Mouse (Mus musculus): ENCODE data around the gene Cbx1. TPM values are rescaled to one million over a fixed set of nuclear protein-coding genes. Genes with fewer than 3 reads are reported as not detected.
"Not testable (repeated sequence)": the region's sequence is repeated elsewhere in the genome, so short reads cannot be mapped to it uniquely, and the experiment has no call there.

The Cbx1 gene
- polyA plus RNA-seq, 1 experiment from 2014 or later: 57.7 TPM

DNA sequence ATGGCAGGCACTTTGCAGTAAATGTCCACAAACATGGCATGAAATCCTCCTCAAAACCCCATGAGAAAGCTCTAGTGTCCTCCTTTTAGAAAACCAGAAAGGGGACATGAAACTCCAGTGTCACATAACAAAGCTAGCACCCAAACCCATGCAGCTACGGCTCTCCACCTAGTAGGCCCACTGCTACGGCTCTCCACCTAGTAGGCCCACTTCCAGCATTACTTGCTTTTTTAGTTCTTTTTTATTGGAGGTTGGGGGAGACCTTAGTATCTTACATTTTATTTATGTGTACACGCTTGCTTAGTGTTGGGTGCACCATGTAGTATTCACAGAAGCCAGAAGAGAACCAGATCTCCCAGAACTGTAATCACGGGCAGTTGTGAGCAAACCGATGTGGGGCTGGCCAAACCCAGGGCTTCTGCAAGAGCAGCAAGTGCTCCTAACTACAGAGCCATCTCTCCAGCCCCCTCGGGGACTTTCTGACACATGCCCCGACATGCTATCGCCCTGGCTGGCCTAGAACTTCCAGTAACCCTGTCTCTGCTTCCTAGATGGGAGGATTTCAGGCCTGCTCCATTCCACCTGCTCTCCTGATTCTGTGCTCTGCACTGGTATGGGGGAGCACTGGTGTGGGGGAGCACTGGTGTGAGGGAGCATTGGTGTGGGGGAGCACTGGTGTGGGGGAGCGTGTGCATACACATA, 17.5 kb upstream of the Cbx1 start:
- no peak overlapping the region for H3K4me3 ChIP-seq (replicated peaks; ENCODE audit: low read length)
- no peak overlapping the region for H3K9ac ChIP-seq
- H3K27ac ChIP-seq: no peak overlapping the region
- no peaks in the 10 kb centered on the region for H3K9me3 ChIP-seq (ENCODE audit: control insufficient read depth, low read length)
- WGBS: 96% methylated on average over 9 of the region's 9 CpGs
- H3K36me3 ChIP-seq (replicated peaks; ENCODE audit: control insufficient read depth, insufficient read depth): peaks cover 62% of the 10 kb centered on the region
- H3K4me2 ChIP-seq (replicated peaks): no peak overlapping the region
- H3K27me3 ChIP-seq (ENCODE audit: control insufficient read depth, insufficient read depth, low read length): no peaks in the 10 kb centered on the region
- ATAC-seq (ENCODE audit: low FRiP score): no peak
- H3K4me1 ChIP-seq (replicated peaks; ENCODE audit: control insufficient read depth, insufficient read depth, low read length): peaks cover 43% of the 10 kb centered on the region
- no peak for DNase-seq (ENCODE audit: low spot score)

GRCm38 (mm10) chr11:96772413-96772812, 16.5 kb upstream of the Cbx1 start:
- H3K27me3 ChIP-seq (ENCODE audit: control insufficient read depth, insufficient read depth, low read length): no peaks in the 10 kb centered on the region
- 96% methylated on average over 9 of the region's 9 CpGs for WGBS
- H3K4me3 ChIP-seq (replicated peaks; ENCODE audit: low read length): no peak overlapping the region
- no peaks in the 10 kb centered on the region for H3K9me3 ChIP-seq (ENCODE audit: control insufficient read depth, low read length)
- H3K27ac ChIP-seq: no peak overlapping the region
- DNase-seq (ENCODE audit: low spot score): no peak
- no peak overlapping the region for H3K9ac ChIP-seq
- ATAC-seq (ENCODE audit: low FRiP score): no peak
- peaks cover 40% of the 10 kb centered on the region for H3K4me1 ChIP-seq (replicated peaks; ENCODE audit: control insufficient read depth, insufficient read depth, low read length)
- no peak overlapping the region for H3K4me2 ChIP-seq (replicated peaks)
- H3K36me3 ChIP-seq (replicated peaks; ENCODE audit: control insufficient read depth, insufficient read depth): peaks cover 62% of the 10 kb centered on the region

DNA sequence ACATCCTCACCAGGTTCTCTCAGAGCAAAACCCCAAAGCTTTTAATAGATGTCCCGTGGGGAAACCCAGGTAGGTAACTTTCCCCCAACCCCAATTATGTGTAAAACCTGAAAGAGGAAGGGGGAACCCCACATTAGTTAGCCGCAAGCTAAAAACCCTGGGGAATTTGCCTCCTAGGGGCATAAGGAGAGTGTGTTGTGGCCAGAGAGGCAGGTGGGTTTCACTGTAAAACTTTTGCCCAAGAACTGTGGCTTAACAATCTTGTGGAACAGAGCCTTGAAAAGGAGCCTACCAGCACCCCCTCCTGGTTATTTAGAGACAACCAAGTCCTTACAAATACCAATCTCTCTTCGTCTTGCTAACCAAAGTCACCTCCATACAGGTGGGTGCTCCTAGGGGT, 14.4 kb upstream of the Cbx1 start:
- Histone ChIP-seq H3K27ac (peak overlapping the region; percentile 87), H3K4me1 (replicated peaks; ENCODE audit: control insufficient read depth, insufficient read depth, low read length) (peaks cover 24% of the 10 kb centered on the region), H3K9ac (peak overlapping the region; percentile 40; the same call in 1 of the 2 replicates), H3K27me3 (ENCODE audit: control insufficient read depth, insufficient read depth, low read length) (no peaks in the 10 kb centered on the region), H3K4me3 (replicated peaks; ENCODE audit: low read length) (peak overlapping the region; percentile 67; the same call in 1 of the 2 replicates), H3K4me2 (replicated peaks) (peak overlapping the region; percentile 88), H3K36me3 (replicated peaks; ENCODE audit: control insufficient read depth, insufficient read depth) (peaks cover 41% of the 10 kb centered on the region), H3K9me3 (ENCODE audit: control insufficient read depth, low read length) (no peaks in the 10 kb centered on the region)
- DNase-seq (ENCODE audit: low spot score): peak; percentile 49
- ATAC-seq (ENCODE audit: low FRiP score): no peak
- WGBS: 81% methylated on average over 3 of the region's 3 CpGs

DNA sequence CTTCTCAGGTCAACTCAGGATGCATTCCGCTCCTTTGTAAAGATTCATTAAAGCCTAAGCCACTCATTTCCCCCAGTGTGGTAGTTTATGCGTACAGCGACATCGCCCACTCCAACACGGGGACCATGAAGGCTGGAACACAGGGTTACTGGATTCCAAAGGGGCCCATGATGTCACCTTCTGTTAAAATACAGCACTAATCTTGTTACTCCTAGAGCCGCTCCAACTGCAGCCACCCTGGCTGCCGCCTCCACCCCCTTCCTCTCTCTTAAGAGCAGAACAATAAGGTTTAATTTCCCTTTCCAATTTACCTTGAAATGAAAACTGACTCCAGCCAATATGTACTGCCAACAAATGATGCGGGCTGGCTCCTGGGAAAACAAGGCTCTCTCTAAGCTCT, 13.9 kb upstream of the Cbx1 start:
- peak overlapping the region; percentile 40; the same call in 1 of the 2 replicates for H3K9ac ChIP-seq

GRCm38 (mm10) chr11:96775665-96776064, 13.3 kb upstream of the Cbx1 start:
- Histone ChIP-seq H3K9me3 (ENCODE audit: control insufficient read depth, low read length) (no peaks in the 10 kb centered on the region), H3K4me1 (replicated peaks; ENCODE audit: control insufficient read depth, insufficient read depth, low read length) (peaks cover 24% of the 10 kb centered on the region), H3K4me3 (replicated peaks; ENCODE audit: low read length) (peak overlapping the region; percentile 67), H3K9ac (0 out of 2 replicates have a peak overlapping the region, but pooled peaks have one; percentile 40), H3K27ac (peak overlapping the region; percentile 87), H3K36me3 (replicated peaks; ENCODE audit: control insufficient read depth, insufficient read depth) (peaks cover 30% of the 10 kb centered on the region), H3K4me2 (replicated peaks) (peak overlapping the region; percentile 88), H3K27me3 (ENCODE audit: control insufficient read depth, insufficient read depth, low read length) (no peaks in the 10 kb centered on the region)
- 62% methylated on average over 7 of the region's 7 CpGs for WGBS
- no peak for DNase-seq (ENCODE audit: low spot score)
- no peak for ATAC-seq (ENCODE audit: low FRiP score)

More for the DNA sequence above, 13.9 kb upstream of the Cbx1 start:
- Histone ChIP-seq H3K4me1 (replicated peaks; ENCODE audit: control insufficient read depth, insufficient read depth, low read length) (peaks cover 24% of the 10 kb centered on the region), H3K4me3 (replicated peaks; ENCODE audit: low read length) (peak overlapping the region; percentile 67; the same call in 1 of the 2 replicates), H3K9me3 (ENCODE audit: control insufficient read depth, low read length) (no peaks in the 10 kb centered on the region), H3K27ac (peak overlapping the region; percentile 87), H3K4me2 (replicated peaks) (peak overlapping the region; percentile 88), H3K27me3 (ENCODE audit: control insufficient read depth, insufficient read depth, low read length) (no peaks in the 10 kb centered on the region), H3K36me3 (replicated peaks; ENCODE audit: control insufficient read depth, insufficient read depth) (peaks cover 36% of the 10 kb centered on the region)
- WGBS: 74% methylated on average over 8 of the region's 8 CpGs
- DNase-seq (ENCODE audit: low spot score): no peak
- ATAC-seq (ENCODE audit: low FRiP score): no peak

DNA sequence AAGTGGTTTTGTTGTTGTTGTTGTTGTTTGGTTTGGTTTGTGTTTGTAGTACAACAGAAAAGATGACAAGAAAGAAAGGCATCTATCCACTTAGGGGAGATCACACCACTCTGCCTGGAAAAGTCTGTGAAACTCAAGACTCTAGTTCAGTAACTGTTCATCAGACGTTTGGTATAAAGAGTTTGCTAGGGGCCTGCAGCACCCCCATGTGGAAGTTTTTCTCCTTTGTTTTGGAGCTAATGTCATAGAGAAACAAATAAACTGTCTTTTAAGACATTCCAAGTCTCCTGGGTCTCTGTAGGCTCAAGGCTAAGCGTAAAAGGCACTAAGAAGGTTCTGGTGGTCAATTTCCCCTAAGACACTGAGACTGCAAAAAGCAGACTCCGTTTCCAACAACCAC, 12.9 kb upstream of the Cbx1 start:
- H3K27me3 ChIP-seq (ENCODE audit: control insufficient read depth, insufficient read depth, low read length): no peaks in the 10 kb centered on the region
- peak overlapping the region; percentile 67 for H3K4me3 ChIP-seq (replicated peaks; ENCODE audit: low read length)
- H3K4me2 ChIP-seq (replicated peaks): peak overlapping the region; percentile 88
- H3K9me3 ChIP-seq (ENCODE audit: control insufficient read depth, low read length): no peaks in the 10 kb centered on the region
- no peak for DNase-seq (ENCODE audit: low spot score)
- peak overlapping the region; percentile 85 for H3K9ac ChIP-seq
- peaks cover 24% of the 10 kb centered on the region for H3K4me1 ChIP-seq (replicated peaks; ENCODE audit: control insufficient read depth, insufficient read depth, low read length)
- no peak for ATAC-seq (ENCODE audit: low FRiP score)
- WGBS: 39% methylated on average over 3 of the region's 3 CpGs
- H3K27ac ChIP-seq: peak overlapping the region; percentile 87
- peaks cover 26% of the 10 kb centered on the region for H3K36me3 ChIP-seq (replicated peaks; ENCODE audit: control insufficient read depth, insufficient read depth)

DNA sequence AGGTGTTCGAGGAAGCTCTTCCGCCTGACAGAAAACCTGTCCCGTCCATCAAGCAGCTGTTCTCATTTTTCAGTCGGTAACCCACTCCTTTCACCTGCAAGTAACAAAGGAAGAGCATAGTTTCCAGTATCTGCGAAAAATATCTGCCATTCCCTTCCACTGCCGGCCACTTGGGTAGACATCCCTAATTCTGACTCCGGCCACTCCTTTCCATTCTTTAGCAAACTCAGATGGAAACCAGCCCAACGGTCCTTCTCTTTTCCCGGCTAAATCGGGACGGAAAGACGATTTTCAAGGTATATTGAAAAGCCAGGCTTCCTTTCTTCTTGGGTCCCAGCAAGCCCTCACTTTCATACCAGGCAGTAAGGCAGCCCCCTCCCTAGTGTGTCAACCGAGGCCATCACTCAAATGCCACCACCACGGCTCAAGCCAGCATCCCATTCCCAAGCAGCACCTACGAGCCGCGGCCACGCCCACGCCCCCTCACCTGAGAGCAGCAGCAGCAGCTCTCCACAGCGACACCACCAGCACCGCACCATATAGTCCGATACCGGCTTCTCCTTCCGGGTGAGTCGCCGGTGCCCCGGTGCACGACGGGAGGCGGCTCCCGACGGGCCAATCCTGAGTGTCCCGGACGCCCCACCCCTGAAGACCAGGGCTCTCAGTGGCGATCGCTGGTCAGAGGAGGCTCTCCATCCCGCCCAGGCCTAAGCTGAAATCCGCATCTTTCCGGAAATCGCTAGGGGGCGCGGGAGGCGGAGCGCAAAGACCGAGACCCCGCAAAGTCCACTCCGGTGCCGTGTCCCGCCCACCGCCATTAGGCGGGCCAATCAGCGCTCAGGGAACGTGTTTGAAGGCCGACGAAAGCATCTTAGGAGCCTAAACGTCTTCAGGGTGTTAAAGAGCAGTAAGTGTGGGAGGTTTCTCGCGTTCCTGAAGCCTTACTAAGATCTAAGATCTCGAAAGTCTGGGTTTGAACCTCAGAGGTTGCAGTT, 11.7 kb upstream of the Cbx1 start, which contains the start of gene Snx11:
Gene Snx11 (minus strand): TSS at position 592 of the 995 bp plus-strand sequence.
- H3K9ac ChIP-seq: peak within 1 kb of the TSS; percentile 85
- peaks cover 24% of the 10 kb centered on the region for H3K4me1 ChIP-seq (replicated peaks; ENCODE audit: control insufficient read depth, insufficient read depth, low read length)
- DNase-seq (ENCODE audit: low spot score) (peak; percentile 97), ATAC-seq (ENCODE audit: low FRiP score) (peak; percentile 99)
- 1% methylated on average over 59 of the region's 59 CpGs for WGBS
- H3K9me3 ChIP-seq (ENCODE audit: control insufficient read depth, low read length): no peaks in the 10 kb centered on the region
- H3K4me2 ChIP-seq (replicated peaks): peak within 1 kb of the TSS; percentile 88
- peak within 1 kb of the TSS; percentile 67 for H3K4me3 ChIP-seq (replicated peaks; ENCODE audit: low read length)
- H3K36me3 ChIP-seq (replicated peaks; ENCODE audit: control insufficient read depth, insufficient read depth): peaks cover 14% of the 10 kb centered on the region
- H3K27me3 ChIP-seq (ENCODE audit: control insufficient read depth, insufficient read depth, low read length): no peaks in the 10 kb centered on the region
- H3K27ac ChIP-seq: peak within 1 kb of the TSS; percentile 87

DNA sequence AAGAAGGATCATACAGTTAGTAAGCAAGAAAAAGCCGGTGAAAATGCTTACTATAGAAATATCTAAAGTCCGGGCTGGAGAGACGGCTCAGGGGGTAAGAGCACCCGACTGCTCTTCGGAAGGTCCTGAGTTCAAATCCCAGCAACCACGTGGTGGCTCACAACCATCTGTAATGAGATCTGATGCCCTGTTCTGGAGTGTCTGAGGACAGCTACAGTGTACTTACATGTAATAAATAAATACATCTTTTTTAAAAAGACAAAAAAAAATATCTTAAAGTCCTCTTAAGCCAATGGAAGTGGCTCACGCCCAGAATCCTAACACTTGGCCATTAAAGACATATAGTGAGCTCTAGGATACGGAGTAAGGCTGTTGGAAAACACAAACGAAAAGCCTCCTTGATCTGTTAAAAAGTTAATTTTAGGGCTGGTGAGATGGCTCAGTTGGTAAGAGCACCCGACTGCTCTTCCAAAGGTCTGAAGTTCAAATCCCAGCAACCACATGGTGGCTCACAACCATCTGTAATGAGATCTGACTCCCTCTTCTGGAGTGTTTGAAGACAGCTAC, 10.8 kb upstream of the Cbx1 start:
- peaks cover 24% of the 10 kb centered on the region for H3K4me1 ChIP-seq (replicated peaks; ENCODE audit: control insufficient read depth, insufficient read depth, low read length)
- peak overlapping the region; percentile 87 for H3K27ac ChIP-seq
- not testable (repeated sequence) for H3K36me3 ChIP-seq (replicated peaks; ENCODE audit: control insufficient read depth, insufficient read depth); DNase-seq (ENCODE audit: low spot score); ATAC-seq (ENCODE audit: low FRiP score); H3K27me3 ChIP-seq (ENCODE audit: control insufficient read depth, insufficient read depth, low read length); H3K9me3 ChIP-seq (ENCODE audit: control insufficient read depth, low read length)
- peak overlapping the region; percentile 85; the same call in 1 of the 2 replicates for H3K9ac ChIP-seq
- WGBS: 70% methylated on average over 10 of the region's 10 CpGs
- H3K4me3 ChIP-seq (replicated peaks; ENCODE audit: low read length): peak overlapping the region; percentile 67
- peak overlapping the region; percentile 88 for H3K4me2 ChIP-seq (replicated peaks)

DNA sequence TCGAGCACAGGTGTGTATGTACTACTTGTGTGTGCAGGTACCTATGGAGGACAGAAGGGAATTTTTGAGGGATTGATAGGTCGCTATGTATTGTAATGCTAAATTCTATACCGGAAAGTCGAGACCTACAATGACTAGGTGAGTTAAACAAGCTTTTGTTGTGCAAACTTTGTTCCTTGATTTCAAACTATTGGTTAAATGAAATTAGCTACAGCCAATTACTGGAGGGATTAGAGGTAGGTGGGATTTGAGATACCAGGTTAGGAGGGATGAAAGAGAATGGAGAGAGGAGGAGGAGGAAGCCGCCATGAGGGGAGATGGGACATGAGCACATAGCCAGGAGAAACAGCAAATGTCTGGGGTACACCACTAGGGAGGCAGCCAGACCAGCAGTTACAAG, 8.6 kb upstream of the Cbx1 start:
- H3K9me3 ChIP-seq (ENCODE audit: control insufficient read depth, low read length): no peaks in the 10 kb centered on the region
- WGBS: 77% methylated on average over 5 of the region's 5 CpGs
- H3K9ac ChIP-seq: no peak overlapping the region
- no peaks in the 10 kb centered on the region for H3K27me3 ChIP-seq (ENCODE audit: control insufficient read depth, insufficient read depth, low read length)
- DNase-seq (ENCODE audit: low spot score) (no peak), ATAC-seq (ENCODE audit: low FRiP score) (no peak)
- H3K4me3 ChIP-seq (replicated peaks; ENCODE audit: low read length): no peak overlapping the region
- no peak overlapping the region for H3K4me2 ChIP-seq (replicated peaks)
- H3K4me1 ChIP-seq (replicated peaks; ENCODE audit: control insufficient read depth, insufficient read depth, low read length): peaks cover 14% of the 10 kb centered on the region
- H3K36me3 ChIP-seq (replicated peaks; ENCODE audit: control insufficient read depth, insufficient read depth): no peaks in the 10 kb centered on the region
- H3K27ac ChIP-seq: no peak overlapping the region

Data from hindbrain, embryonic 14.5 days (tissue).